Mouse (Mus musculus) adrenal gland, postnatal 14 days (tissue): Measurements from ENCODE around the gene Gm43720. TPM values are rescaled to one million over a fixed set of nuclear protein-coding genes. Genes with fewer than 3 reads are reported as not detected.

ENCODE experiments used
- DNase-seq: peaks from one replicate; pipeline ENCODE4 v3.0.0; 2021; ENCODE audit warnings: mixed read lengths
- long read RNA-seq, 2 experiments: library from polyadenylated mRNA; stranded (forward); transcript quantifications; one replicate each; pipeline ENCODE4 v2.0.0; 2021
- total RNA-seq: library from RNA; stranded (reverse); gene quantifications from 2 replicates; pipeline ENCODE4 v1.2.3, GENCODE M21; 2021

Gm43720 gene
- not detected in 2 replicates for total RNA-seq
- long read RNA-seq, experiment 1, result 0 reads
- long read RNA-seq, experiment 2, result 0 reads

DNA sequence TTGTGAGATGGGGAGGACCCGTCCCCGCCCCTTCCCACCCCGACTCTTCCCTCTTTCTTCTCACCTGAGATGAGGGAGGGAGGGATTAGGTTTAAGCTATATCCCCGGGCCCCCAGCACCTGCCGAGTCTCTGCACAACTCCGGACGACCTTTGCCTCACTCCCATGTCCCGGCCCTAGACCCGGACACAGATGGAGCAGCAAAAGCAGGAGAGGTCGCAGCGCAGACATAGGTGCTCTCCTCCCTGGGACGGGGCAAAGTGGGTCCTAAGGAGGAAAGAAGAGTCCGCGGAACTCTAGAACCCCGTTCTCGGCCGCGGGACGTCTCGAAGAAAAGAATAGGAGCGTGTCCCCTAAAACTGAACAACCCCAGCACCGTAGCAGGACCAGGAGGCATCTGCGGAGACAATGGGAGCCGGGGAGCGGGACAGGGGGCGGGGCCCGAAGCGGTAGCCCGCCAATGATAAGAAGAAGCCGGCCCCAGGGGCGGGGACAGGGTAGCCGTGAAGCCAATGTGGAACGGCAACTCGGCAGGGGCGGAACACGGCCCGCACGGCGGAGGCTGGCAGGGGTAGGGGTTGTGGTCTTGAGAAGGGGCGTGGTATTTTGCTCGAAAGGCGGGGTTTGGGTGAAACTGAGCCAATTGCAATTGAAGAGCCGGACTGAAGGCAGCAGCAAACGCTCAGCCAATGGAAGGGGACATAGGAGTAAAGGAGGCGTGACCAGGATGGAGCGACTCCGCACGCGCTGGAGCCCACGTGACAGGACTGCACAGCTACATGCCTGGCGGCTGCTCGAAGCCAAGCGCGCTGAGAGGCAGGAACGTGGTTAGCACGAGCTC, at the start of gene Gm43720, which contains the start of the genes Gpc2 and Stag3:
Gene Gm43720 (minus strand): TSS at position 374 of the 840 bp plus-strand sequence.
Gene Gpc2 (minus strand): TSS at position 421 of the 840 bp plus-strand sequence.
Gene Stag3 (plus strand): TSS at position 656 of the 840 bp plus-strand sequence.
- DNase-seq, result peak; percentile 91

DNA sequence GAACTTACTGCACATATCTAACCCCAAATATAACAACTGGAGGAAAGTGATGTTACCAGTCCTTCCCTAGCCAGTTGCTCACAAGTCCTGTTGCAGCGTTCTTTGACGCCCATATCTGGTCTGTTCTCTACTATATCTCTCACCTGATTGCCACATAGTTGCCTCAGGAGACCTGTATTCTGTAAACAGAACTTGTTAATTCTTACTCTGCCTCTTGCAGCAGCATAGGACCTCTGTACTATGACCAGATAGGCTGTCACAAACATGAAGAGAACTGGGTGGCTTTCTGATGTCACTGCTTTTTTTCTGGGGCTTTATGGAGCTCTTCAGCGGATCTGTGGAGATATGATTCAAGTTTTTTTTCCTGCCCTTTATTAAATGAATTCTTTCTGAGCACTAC, 33.0 kb upstream of the Gm43720 start:
- DNase-seq, result no peak

DNA sequence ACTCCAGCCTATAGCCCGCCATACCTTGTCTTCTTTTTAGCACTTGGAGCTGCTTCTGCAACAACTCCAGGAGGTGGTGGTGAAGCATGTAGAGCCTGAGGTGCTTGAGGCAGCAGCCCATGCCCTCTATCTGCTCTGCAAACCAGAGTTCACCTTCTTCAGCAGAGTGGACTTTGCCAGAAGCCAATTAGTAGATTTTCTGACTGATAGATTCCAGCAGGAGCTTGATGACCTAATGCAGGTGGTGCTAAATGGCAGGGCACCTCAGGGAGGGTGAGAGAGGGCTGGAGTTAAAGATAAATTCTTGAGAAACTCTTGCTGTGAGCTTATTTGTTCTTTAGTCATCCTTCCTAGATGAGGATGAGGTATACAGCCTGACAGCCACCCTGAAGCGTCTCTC, 19.9 kb upstream of the Gm43720 start:
- no peak for DNase-seq

- no peak for DNase-seq
Measured at GRCm38 (mm10) chr5:138294158-138294557, 14.4 kb upstream of the Gm43720 start.

GRCm38 (mm10) chr5:138291638-138292037, 11.9 kb upstream of the Gm43720 start:
- no peak for DNase-seq

- DNase-seq, result no peak
Measured at GRCm38 (mm10) chr5:138287861-138288260, 8.1 kb upstream of the Gm43720 start.

DNA sequence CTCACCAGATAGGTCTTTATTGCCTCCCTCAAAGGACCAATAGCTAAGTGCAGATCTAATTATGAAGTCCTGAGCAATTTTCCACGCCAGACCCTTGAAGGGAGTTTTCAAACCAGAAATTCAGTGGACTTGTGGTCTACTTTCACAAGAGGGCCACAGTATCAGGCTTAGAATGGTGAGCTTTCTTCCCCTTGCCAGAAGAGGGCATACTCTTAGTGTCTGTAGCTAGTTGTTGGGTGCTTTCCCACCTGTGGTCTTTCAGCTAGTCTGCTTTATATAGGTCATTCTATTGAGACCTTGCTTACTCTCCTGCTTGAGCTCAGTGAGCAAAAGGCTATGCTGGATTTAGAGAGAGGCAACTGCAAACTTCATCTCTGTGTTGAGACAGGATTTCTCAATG, 3.8 kb upstream of the Gm43720 start:
- DNase-seq, result no peak

- DNase-seq, result no peak
Measured at GRCm38 (mm10) chr5:138281798-138282197, 2.0 kb upstream of the Gm43720 start.

GRCm38 (mm10) chr5:138280829-138281228, 1.1 kb upstream of the Gm43720 start:
- no peak for DNase-seq

GRCm38 (mm10) chr5:138280425-138280768, 639 bp upstream of the Gm43720 start:
- DNase-seq, result no peak

DNA sequence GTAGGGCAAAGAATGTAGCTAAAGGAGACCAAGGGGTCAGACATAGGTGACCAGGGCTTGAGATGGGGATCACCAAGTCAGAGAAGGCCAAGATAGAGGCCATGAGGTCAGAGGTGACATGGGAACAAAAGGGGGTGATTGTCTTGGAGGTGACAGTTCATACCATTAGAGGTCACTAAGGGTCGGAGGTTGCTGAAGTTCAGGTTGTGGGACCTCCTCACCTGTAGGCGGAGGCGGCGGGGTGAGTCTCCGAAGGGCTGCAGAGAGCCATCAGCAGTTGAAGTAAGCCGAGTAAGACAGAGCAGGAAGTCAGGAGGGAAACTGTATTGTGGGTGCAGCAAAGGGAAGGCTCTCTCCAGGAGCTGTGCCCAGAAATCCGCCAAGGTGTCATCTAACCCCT, 1.8 kb downstream of the Gm43720 start:
- no peak for DNase-seq

DNA sequence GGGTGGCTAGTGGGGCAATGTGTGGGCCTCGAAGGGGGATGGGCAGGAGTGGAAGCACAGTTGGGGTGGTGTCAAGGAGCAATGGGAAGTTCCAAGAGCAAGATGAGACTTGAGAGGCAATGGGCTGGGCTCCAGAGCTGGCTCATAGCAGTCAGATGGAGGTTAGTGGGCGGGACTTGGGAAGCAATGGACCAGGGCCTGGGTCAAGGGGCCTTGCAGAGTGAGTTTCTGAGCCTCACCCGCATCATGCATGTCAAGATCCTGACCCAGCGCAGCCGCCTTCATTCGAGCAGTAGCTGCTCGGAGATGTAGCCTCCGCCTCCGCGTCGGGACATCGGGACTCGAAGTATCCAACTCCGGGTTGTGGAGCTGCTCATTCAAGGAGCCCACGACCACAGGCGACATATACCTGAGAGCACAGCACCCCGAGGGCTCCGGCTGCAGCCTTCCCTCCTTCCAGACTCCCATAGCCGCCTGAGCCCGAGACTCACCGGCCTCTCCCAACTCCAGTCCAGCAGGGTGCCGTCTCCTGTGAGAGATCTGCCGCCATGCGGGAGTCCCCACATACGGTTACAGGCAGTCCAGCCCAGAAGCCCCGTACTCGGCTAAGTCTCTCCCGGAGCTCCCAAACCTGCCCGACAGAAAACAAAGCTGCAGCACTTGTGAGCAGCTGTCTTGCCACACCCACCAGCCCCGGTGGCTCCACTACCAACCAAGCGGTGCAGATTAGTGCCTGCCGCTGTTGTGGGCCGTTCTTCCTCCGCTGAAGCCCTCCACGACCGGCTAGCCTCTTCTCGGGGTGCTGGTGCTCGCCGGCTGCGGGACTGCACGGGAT, 4.3 kb downstream of the Gm43720 start:
- no peak for DNase-seq

- DNase-seq, result no peak
Measured at GRCm38 (mm10) chr5:138274186-138274585, 5.6 kb downstream of the Gm43720 start.

DNA sequence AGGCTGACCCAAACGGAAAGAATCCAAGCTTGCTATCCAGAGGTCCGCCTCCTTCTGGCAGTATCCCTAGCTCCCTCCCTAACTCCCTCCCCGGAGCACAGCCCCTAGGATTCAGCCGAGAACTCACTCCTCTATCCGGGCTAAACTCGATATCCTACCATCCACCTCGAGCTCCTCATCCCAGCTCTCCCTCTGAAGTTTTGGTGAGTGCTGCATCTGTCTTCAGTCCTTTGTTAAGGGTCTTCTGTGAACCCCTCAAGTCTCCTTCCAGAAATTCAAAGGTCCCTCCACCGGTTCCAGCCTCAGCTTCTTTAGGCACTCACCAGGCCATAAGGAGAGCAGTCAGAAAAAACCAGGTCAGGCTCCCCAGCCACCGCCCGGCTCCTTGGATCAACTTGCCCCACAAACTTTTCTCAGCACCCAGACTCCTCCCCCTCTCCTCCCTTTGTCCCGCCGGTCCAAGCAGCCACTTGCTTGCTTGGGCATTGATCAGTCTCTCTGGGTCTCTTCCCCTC, 7.3 kb downstream of the Gm43720 start, which contains the start of gene Gal3st4:
Gene Gal3st4 (minus strand): TSS at position 432 of the 515 bp plus-strand sequence.
- DNase-seq, result no peak

DNA sequence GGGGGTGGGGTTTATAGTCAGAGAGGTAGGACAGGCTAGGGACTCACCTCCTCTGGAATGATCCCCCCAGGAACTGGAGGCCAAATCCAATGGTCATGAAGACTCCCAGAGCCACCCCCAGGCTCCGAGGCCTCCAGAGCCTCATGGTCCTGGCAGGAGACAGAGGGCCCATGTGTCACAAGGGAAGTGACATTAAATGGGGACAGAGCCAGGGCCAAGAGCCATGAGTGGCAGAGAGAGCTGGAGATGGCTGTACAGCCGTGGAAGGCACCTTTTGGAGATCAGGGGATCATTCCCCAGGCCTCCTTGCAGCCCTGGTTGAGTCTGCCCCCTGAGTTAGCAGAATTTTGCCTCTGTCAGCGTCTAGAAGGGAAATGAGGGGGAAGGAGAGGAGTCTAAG, 8.5 kb downstream of the Gm43720 start:
- DNase-seq, result peak; percentile 54

- no peak for DNase-seq
Measured at GRCm38 (mm10) chr5:138268980-138269379, 10.8 kb downstream of the Gm43720 start.

DNA sequence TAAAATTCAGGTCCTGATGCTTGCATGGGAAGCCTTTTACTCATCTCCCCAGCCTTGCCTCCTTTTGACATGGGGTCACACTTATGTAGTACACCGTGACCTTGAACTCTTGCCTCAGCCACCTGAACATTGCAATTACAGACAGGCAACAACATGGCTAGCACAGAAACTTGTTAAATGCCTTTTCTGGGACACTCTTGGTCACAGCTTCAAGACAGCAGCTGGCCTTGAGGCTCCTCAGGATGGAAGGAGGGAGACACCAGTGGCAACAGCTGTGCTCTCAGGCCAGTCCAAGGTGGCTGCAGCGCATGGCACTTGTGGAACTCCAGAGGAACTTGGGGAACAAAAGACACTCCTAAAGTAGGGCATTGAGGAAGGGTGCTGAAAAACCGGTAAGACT, 12.6 kb downstream of the Gm43720 start:
- DNase-seq, result no peak

DNA sequence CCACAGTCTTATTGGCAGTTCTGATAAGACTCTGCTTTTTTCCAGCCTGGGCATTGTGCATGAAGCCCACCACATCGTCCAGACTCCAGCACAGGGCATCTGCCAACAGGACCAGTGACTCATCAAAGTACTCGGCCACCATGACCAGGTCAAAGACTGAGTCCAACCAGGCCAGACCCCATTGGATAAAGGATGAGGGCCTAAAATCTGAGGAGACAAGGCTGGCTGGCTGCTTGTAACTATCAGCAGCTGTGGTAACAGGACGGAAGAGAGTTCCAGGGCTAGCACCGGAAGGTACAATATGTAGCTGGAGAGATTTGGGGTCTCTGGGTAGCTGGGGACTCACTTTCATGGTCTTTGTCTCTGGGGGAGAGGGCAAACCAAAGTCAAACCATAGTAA, 14.0 kb downstream of the Gm43720 start:
- no peak for DNase-seq

- DNase-seq, result no peak
Measured at GRCm38 (mm10) chr5:138264207-138264578, 15.6 kb downstream of the Gm43720 start.

DNA sequence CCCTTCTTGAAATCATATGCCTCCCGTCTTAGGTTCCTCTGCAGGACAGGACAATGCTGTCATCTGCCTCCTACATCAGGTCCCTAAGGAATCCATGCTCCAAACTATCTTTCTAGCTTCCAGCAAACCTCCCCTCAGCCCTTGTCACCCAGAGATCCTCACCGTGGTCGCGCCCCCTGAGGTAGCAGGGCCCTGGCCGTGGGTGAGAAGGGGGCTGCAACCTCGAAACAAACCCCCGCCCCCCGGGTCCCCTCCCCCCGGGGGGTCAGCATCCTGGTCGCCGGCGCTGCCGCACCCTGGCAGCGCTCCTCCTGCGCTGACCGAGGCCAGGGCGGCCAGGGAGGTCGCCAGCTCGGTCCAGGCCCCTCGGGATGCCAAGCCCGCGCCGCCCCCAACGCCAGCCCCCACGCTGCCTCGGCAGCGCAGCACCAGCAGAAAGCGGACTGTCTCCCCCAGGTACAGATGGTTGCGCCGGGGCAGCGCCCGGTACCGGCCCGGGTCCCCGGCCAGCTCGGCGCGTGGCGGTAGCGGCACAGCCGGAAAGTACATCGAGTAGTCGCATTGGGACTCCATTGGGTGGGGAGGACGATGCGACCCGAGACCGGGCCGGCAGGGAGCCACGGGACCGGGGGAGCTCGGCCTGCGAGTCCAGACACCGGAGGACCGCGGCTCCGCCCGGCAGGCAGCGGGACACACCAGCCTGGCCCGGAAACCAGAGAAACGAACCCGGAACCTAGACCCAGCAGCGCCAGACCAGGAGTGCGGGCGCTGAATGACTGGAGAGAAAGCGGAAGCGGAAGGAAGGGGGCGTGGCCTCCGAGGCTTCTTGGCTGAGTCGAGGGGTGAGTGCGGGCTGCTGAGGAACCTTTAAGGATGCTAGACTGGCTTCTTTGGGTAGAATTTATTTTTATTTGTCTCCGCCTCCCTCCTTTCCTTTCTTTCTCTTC, 16.2 kb downstream of the Gm43720 start, which contains the start of gene BC037034:
Gene BC037034 (minus strand): TSS at position 774 of the 947 bp plus-strand sequence.
- peak; percentile 96 for DNase-seq

DNA sequence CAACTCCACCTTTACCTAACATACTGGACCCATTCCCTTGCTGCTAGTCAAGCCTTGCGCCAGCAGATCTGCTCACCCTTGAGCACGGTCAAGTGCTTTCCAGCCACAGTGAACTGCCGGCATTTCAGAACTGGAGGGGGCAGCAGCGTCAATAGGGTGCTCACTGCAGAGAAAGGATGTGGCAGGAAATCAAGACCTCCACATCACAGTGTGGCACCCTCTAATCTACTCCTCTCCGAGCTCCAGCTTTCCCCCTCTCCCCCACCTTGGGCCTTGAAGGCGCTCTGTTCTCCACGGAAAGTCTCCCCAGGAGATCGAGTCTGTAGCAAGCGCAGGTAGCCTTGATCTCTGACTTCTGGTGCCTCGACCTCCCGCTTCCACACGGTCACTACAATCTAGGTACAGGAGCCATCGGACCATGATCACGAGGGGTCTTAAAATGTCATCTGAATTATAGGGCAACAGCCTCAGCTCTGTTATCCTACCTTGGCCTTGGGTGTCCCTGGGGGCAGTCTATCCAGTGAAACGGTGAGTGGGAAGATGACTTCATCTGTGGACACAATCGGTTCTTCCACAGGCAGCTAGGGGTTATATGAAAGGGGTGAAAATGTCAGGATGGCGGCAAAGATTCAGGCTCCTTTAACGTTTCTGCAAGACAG, 17.0 kb downstream of the Gm43720 start:
- no peak for DNase-seq
